Mouse (Mus musculus) thymus, postnatal 36 days (tissue): ENCODE measurements around the gene Ch25h.

Source experiments
- DNase-seq, 2 experiments: peaks; one replicate each; pipeline ENCODE4 v3.0.0; 2022; ENCODE audit warnings: mixed read lengths in 2 of 2

Ch25h gene

GRCm38 (mm10) chr19:34468216-34468615 is 6.7 kb downstream of the Ch25h start:
- DNase-seq = no peak

GRCm38 (mm10) chr19:34464453-34464852 is 10.5 kb downstream of the Ch25h start:
- no peak for DNase-seq

- DNase-seq = no peak
Observed at GRCm38 (mm10) chr19:34461451-34462019, 13.4 kb downstream of the Ch25h start.

- no peak for DNase-seq
Observed at GRCm38 (mm10) chr19:34450784-34451370, 24.1 kb downstream of the Ch25h start.

- DNase-seq = no peak
Observed at GRCm38 (mm10) chr19:34448851-34449250, 26.1 kb downstream of the Ch25h start.

GRCm38 (mm10) chr19:34445410-34446012 is 29.5 kb downstream of the Ch25h start:
- DNase-seq = no peak

- no peak for DNase-seq
Observed at GRCm38 (mm10) chr19:34444785-34445184, 30.2 kb downstream of the Ch25h start.

- no peak for DNase-seq
Observed at GRCm38 (mm10) chr19:34441979-34442378, 33.0 kb downstream of the Ch25h start.

- DNase-seq = no peak
Observed at GRCm38 (mm10) chr19:34435197-34435611, 39.8 kb downstream of the Ch25h start.

GRCm38 (mm10) chr19:34431314-34431713 is 43.6 kb downstream of the Ch25h start:
- no peak for DNase-seq

- no peak for DNase-seq
Observed at GRCm38 (mm10) chr19:34423783-34424335, 51.1 kb downstream of the Ch25h start.
